Mouse (Mus musculus) macrophage (primary cell): ENCODE data around the gene Gdpgp1. TPM values are rescaled to one million over a fixed set of nuclear protein-coding genes. Genes with fewer than 3 reads are reported as not detected.

ENCODE experiments used
- H3K27ac ChIP-seq: fragments of 350-480 bp; formaldehyde crosslinking; 2 replicates; pipeline ENCODE4 v1.9.0; 2021
- H3K36me3 ChIP-seq: fragments of 350-480 bp; formaldehyde crosslinking; 2 replicates; pipeline ENCODE4 v1.9.0; 2021; ENCODE audit errors: inconsistent target
- H3K4me3 ChIP-seq: fragments of 350-480 bp; formaldehyde crosslinking; 2 replicates; pipeline ENCODE4 v1.9.0; 2021; ENCODE audit errors: inconsistent target
- H3K79me2 ChIP-seq: fragments of 350-480 bp; formaldehyde crosslinking; 2 replicates; pipeline ENCODE4 v1.9.0; 2021; ENCODE audit errors: inconsistent target
- WGBS: methylation state at CpG from one replicate; pipeline ENCODE4 v1.1.7; 2026; ENCODE audit warnings: inconsistent platforms; ENCODE audit not compliant: missing documents; 5-methylcytosine and 5-hydroxymethylcytosine counted together
- polyA plus RNA-seq: library from polyadenylated mRNA; stranded (reverse); fragments of 250-400 nt; gene quantifications from 3 replicates; pipeline ENCODE4 v1.2.4, GENCODE M21; 2018; ENCODE audit warnings: inconsistent platforms
- total RNA-seq, 78 experiments: library from RNA; depleted of rRNA; stranded (reverse); fragments of 250-400 nt; gene quantifications; 1 replicate in 9 of 78; 2 replicates in 24 of 78; 3 replicates in 43 of 78; 4 replicates in 2 of 78; pipeline ENCODE4 v1.2.4; 2018; ENCODE audit warnings: inconsistent platforms in 56 of 78

Gene Gdpgp1
- total RNA-seq (2018; cell fraction: chromatin; rRNA removed), result 1 to 10 TPM in 17 of 26 experiments, under 1 TPM in 9; 0.20 to 7.5 (median 1.5) TPM
- total RNA-seq (2018; cell fraction: cytosol; rRNA removed), result 1 to 10 TPM in 22 of 26 experiments, under 1 TPM in 4; 0.70 to 5.0 (median 2.8) TPM
- 10 to 100 TPM in 1 of 26 experiments, 1 to 10 TPM in 17, under 1 TPM in 8; 0.36 to 11.1 (median 1.7) TPM for total RNA-seq (2018; cell fraction: nucleus; rRNA removed)
- polyA plus RNA-seq, result 2.7 to 3.2 TPM (median 3.1 TPM) in 3 replicates

DNA sequence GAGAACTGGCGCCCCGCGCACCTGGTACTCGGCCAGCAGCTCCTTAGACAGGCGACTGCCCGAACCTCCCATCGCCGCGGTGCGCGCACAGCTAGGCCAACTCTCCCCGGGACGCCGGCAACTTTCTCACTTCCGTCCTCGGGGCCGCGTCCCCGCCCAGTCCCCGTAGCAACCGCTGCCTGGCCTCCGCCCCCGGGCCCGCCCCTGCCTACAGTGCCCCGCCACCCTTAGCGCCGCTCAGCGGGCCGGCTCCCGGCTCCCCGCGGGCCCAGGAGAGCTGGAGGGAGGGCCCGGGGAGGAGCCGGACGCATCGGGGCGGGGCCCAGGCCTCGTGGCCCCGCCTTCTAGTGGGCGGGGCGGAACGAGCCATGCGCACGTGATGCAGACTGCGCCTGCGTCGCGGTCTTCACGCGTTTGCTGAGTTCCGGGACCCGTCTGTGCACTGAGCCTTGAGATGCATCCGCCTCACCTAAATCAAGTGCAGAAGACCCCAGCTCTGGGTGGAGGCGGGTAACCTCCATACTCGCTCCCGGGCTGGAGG lies at the start of gene Gdpgp1, which contains the start of gene Cib1:
Gdpgp1 (plus strand) TSS at position 377 of the 541 bp plus-strand sequence.
Cib1 (minus strand) TSS at position 325 of the 541 bp plus-strand sequence.
- peaks cover 50% of the 10 kb centered on the region for H3K79me2 ChIP-seq
- H3K4me3 ChIP-seq, result peak within 1 kb of the TSS; percentile 90
- WGBS, result under 1% methylated on average over 48 of the region's 56 CpGs
- peaks cover 13% of the 10 kb centered on the region; the same call in 1 of the 2 replicates for H3K36me3 ChIP-seq
- H3K27ac ChIP-seq, result peak within 1 kb of the TSS; percentile 37

DNA sequence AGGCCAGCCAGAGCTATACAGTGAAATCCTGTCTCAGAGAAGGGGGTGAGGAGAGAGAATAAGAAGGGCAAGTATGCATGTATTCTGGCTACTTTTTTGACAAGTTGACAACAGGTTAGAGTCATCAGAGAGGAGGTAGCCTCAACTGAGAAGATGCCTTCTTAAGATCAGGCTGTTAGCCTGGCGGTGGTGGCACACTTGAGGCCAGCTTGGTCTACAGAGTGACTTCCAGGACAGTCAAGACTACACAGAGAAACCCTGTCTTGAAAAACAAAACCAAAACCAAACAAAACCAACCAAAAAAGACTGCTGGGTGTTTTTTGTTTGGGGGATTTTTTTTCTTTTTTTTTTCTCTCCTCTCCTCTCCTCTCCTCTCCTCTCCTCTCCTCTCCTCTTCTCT lies 49.2 kb upstream of the Gdpgp1 start:
- Histone ChIP-seq H3K36me3 (no peaks in the 10 kb centered on the region), H3K4me3 (no peak overlapping the region), H3K27ac (no peak overlapping the region), H3K79me2 (no peaks in the 10 kb centered on the region)
- 100% methylated on average over 1 of the region's 1 CpGs for WGBS

- WGBS, result 86% methylated on average over 4 of the region's 5 CpGs
- Histone ChIP-seq H3K79me2 (no peaks in the 10 kb centered on the region), H3K4me3 (no peak overlapping the region), H3K36me3 (no peaks in the 10 kb centered on the region), H3K27ac (no peak overlapping the region)
Measured at GRCm38 (mm10) chr7:80183969-80184368, 48.7 kb upstream of the Gdpgp1 start.

DNA sequence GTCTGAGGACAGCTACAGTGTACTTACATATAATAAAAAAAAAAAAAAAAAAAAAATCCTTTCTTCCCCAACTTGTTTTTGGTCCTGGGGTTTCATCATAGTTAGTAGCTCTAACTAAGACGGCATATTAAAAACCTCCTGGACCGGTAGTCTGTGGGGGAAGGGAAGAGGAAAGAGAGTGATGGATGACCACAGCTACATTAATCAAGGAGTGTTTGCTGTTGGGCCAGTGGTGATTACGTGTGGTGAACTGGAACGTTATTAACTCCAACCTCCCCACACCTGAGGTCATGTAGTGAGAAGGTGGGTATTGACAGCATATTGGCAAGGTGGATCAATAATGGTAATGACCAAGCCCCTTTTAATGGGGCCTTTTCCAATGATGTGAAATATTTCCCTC lies 48.1 kb upstream of the Gdpgp1 start:
- 27% methylated on average over 4 of the region's 4 CpGs for WGBS
- H3K36me3 ChIP-seq, result no peaks in the 10 kb centered on the region
- no peak overlapping the region for H3K27ac ChIP-seq
- no peak overlapping the region for H3K4me3 ChIP-seq
- H3K79me2 ChIP-seq, result no peaks in the 10 kb centered on the region

DNA sequence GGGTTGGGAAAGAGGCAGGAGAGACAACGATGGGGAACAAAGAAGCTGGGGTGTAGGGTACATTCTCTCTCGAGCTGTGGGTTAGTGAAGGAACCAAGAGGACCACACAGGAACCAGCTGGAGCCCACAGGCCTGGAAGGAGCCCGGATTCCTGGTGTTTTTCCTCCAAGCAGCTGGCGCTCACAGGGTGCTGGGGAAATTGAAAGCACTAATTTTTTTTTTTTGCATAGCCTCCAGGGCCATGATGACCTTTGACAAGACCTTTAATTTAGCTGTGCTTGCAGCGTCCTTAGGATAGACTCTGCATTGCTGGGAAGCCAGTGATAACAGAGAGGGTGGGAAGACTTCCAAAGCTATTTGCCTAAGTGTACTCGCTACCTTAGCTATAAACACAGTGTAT lies 47.7 kb upstream of the Gdpgp1 start:
- Histone ChIP-seq H3K36me3 (no peaks in the 10 kb centered on the region), H3K27ac (no peak overlapping the region)
- 42% methylated on average over 6 of the region's 6 CpGs for WGBS

DNA sequence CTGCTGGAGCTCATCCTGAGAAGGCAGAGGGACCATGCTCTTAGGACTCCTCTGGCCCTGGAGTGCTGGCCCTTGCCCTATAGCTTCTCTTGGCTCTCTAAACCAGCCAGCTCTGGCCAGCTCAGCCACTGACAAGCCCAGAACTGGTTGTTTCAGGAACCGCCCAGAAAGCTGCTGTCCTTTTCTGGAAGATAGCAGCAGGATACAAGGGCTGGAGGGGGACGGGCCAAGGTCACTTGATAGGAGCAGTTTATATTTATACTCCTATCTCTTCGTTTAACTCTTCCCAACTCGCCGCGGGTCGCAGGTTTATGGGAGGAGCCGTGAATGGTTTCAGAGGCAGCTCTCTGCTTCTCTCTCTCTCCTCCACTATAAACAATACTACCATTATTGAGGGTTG lies 46.6 kb upstream of the Gdpgp1 start:
- WGBS, result 93% methylated on average over 8 of the region's 8 CpGs
- H3K27ac ChIP-seq, result no peak overlapping the region
- H3K4me3 ChIP-seq, result no peak overlapping the region
- H3K36me3 ChIP-seq, result no peaks in the 10 kb centered on the region
- no peaks in the 10 kb centered on the region for H3K79me2 ChIP-seq

More for the DNA sequence above, 47.7 kb upstream of the Gdpgp1 start:
- Histone ChIP-seq H3K4me3 (no peak overlapping the region), H3K79me2 (no peaks in the 10 kb centered on the region)

- Histone ChIP-seq H3K36me3 (no peaks in the 10 kb centered on the region), H3K4me3 (no peak within 1 kb of the TSS), H3K79me2 (no peaks in the 10 kb centered on the region), H3K27ac (no peak within 1 kb of the TSS)
- WGBS, result 15% methylated on average over 51 of the region's 51 CpGs
Measured at GRCm38 (mm10) chr7:80186531-80187296, 46.0 kb upstream of the Gdpgp1 start, which contains the start of gene Sema4b. Sema4b (plus strand) TSS chr7:80186841.

GRCm38 (mm10) chr7:80187501-80187900 lies 45.2 kb upstream of the Gdpgp1 start:
- Histone ChIP-seq H3K79me2 (no peaks in the 10 kb centered on the region), H3K27ac (no peak overlapping the region), H3K36me3 (no peaks in the 10 kb centered on the region), H3K4me3 (no peak overlapping the region)
- 91% methylated on average over 12 of the region's 12 CpGs for WGBS

DNA sequence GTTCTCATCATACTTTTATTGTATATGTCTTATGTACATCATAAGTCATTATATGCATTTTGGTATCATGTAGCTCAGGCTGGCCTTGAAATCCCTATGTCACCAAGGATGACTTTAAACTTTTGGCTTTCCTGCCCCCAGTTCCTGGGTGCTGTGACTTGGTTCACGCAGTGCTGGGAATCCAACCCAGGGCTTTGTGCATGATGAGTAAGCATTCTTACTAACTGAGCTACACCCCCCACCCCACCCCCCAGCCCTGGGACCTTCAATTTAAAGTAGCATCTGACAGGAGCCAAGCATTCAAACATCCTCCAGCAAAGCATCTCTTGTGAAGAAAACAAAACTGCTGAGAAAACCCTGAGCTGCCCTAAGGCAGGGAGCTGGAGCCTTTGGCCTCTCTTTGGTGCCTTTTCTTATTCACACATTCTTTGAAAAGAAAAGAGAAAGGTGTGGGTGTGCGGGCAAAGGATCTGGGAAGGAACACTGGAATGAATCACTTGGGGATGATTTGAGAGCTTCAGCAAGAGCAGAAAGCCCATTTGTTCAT lies 44.0 kb upstream of the Gdpgp1 start:
- H3K36me3 ChIP-seq, result no peaks in the 10 kb centered on the region
- no peak overlapping the region for H3K27ac ChIP-seq
- H3K79me2 ChIP-seq, result no peaks in the 10 kb centered on the region
- 100% methylated on average over 2 of the region's 2 CpGs for WGBS
- no peak overlapping the region for H3K4me3 ChIP-seq

GRCm38 (mm10) chr7:80189147-80189933 lies 43.3 kb upstream of the Gdpgp1 start:
- H3K4me3 ChIP-seq, result no peak overlapping the region
- WGBS, result 84% methylated on average over 11 of the region's 11 CpGs
- H3K27ac ChIP-seq, result no peak overlapping the region
- H3K79me2 ChIP-seq, result no peaks in the 10 kb centered on the region
- no peaks in the 10 kb centered on the region for H3K36me3 ChIP-seq

DNA sequence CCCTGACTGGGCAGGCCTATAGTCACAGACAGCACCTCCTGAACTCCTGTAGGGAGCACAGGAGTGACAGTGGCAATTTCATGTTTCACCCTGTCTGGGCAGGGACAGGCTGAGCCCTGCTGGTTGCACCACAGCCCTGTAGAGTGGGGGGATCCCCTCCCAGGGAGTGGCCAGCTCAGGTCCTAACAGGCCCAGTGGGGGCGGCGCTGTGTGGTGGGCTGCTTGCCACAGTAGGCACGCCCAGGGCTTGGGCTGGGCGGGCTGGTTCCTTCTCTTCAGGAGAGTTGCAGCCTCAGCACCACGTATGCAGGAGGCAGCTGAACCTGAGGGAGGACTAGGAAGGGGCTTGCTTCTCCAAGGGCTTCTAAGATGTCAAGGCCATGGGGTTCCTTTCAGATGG lies 41.2 kb upstream of the Gdpgp1 start:
- H3K4me3 ChIP-seq, result no peak overlapping the region
- peak overlapping the region; percentile 84 for H3K27ac ChIP-seq
- no peaks in the 10 kb centered on the region for H3K79me2 ChIP-seq
- WGBS, result 31% methylated on average over 5 of the region's 5 CpGs
- H3K36me3 ChIP-seq, result no peaks in the 10 kb centered on the region

GRCm38 (mm10) chr7:80192226-80193061 lies 40.2 kb upstream of the Gdpgp1 start:
- Histone ChIP-seq H3K4me3 (peak overlapping the region; percentile 18), H3K36me3 (no peaks in the 10 kb centered on the region), H3K27ac (peak overlapping the region; percentile 84), H3K79me2 (no peaks in the 10 kb centered on the region)
- 5% methylated on average over 16 of the region's 16 CpGs for WGBS

GRCm38 (mm10) chr7:80193941-80194739 lies 38.5 kb upstream of the Gdpgp1 start:
- no peaks in the 10 kb centered on the region for H3K36me3 ChIP-seq
- H3K4me3 ChIP-seq, result no peak overlapping the region
- no peak overlapping the region for H3K27ac ChIP-seq
- WGBS, result 70% methylated on average over 13 of the region's 13 CpGs
- peaks cover under 1% of the 10 kb centered on the region; the same call in 1 of the 2 replicates for H3K79me2 ChIP-seq
